Mouse (Mus musculus) lung, postnatal 10 days (tissue): ENCODE measurements at regions not wholly inside any gene's neighbourhood (a gene's known extent, or its start where the extent isn't known, plus 50 kb on each side); places are given as distances from the start of the nearest gene placed in this dataset.

ENCODE experiments used
- DNase-seq: peaks from one replicate; pipeline ENCODE4 v3.0.0; 2021

DNA sequence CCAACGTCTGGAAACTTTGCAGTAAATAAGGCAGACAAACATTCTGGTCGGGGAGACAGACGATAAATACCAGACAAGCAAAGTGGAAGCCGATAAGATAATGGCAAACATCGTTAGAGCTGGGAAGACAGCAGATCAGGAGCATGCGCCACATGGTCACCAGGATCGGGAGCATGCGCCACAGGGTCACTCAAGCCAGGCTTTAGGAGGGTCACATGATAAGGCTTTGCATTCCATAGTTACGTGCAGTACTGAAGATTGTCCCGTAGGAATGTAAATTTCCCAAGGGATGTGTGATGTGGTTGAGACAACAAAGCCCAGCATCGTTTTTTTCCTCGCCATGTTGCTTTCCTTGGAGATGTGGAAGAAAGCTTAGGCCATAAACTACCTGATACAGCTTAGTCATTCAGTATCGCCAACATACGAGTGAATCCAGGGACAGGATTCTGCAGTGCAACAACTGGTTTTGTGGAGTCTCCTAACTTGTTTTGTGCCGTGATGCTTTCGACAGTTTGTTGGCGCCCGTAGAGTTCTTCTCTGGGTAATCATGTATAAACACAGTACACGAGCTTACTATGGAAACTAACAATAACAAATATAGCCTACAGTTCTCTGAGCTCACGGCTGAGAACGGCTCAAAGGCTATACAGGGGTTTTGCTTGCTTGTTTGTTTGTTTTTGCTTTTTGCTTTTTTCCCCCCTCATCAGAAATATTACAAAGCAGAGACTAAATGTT, 133.9 kb downstream of the Ndfip2 start:
- DNase-seq: peak; percentile 32

DNA sequence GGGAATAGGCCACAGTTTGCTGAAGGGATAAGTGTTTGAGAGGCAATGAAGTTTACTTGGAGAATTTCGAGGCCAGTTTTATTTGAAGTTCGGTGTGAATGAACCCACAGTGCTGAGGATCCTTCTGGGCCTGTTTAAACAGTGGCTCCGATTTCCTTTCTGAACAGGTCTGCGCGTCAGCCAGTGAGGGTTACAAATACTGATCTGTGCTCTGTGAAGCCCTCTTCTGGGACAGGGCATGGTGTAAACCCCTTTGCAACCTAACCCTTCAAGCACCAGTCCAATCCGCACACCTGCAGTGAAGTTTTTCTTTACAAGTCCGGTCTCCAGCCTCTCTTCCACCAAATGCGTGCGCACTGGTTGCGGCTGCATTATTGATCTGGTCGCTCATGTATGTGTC, 133.1 kb downstream of the Ndfip2 start:
- DNase-seq: no peak

GRCm38 (mm10) chr14:105385119-105385518, 126.7 kb downstream of the Ndfip2 start:
- no peak for DNase-seq

DNA sequence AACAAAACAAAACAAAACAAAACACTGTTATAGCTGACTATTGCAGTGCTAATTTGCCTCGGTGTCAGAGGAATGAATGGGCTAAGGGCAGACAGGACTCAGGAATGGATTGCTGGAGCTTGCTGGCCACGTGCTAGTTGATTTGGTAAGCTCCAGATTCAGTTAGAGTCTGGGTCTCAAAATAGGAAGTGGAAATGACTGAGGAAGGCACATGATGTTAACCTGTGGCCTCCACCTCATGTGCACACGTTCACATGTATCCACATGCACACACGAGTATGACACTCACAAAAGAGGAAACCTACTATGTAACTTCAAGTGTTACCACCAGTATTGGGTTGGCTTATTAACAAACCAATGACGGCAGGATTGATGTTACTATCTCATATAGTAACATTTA, 125.0 kb downstream of the Ndfip2 start:
- DNase-seq: no peak

DNA sequence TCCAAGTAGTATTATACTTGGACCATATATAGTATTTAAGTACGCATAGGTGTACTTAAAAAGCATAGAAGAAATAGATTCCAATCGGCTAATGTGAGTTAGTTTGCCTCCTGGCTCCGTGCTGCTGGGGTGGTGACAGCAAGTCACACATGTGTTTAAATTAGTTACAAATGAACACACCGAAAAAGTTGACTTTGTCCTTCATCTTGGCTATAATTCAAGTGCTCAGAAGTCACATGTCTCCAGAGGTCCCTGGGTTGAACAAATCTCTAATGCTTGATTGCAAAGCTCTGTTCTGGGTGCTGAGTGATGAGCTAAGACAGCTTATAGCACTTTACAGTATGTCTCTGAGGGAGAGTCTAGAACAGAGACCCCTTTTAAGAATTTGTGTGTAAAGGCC, 121.7 kb downstream of the Ndfip2 start:
- DNase-seq: no peak

DNA sequence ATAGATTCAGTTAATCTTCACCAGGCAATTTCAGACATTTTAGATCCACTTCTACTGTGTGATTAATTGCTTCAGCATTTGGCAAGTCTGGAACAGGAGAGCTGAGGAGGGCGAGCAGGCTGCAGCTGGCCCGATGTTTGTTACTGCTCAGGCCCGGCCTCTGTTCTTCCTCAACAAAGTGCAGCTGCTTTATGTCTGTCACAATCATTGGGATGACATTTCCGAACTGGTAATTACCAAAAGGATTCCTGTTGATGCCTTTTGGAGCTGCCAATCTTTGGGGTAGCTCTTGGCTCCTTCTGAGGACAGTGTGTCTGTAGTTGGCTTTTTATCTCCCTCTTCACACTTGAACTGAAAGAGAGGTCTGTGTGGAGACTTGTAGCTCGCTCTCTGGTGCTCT, 119.4 kb downstream of the Ndfip2 start:
- DNase-seq: peak; percentile 29

DNA sequence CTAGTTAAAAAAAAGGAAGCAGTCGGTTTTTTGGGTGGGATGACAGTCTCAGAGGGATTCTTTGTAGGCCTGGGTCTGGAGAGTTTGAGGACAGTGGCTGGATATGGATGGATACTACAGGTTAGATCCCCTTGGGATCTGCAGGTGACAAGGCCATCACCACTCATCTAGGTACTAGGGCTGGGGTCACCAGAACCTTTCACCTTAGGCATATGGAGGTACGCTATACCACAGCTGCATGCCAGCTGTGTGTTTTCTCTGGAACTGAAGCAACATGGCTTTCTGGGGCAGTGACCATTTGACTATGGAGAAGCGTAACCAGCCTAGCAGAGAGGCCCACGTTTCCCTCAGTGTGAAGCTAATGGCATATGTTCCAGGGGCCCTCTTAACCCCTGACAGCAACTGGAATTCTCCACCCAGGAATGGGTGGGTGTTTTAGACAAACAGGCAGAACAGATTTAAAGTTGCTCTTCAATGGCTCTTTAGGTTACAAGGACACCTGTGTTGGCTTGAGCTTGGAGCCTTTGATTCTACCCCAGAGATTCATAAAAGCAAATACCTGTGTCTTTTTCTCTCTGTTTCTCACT, 118.8 kb downstream of the Ndfip2 start:
- no peak for DNase-seq

- no peak for DNase-seq
Measured at GRCm38 (mm10) chr14:105369637-105370435, 111.5 kb downstream of the Ndfip2 start.

DNA sequence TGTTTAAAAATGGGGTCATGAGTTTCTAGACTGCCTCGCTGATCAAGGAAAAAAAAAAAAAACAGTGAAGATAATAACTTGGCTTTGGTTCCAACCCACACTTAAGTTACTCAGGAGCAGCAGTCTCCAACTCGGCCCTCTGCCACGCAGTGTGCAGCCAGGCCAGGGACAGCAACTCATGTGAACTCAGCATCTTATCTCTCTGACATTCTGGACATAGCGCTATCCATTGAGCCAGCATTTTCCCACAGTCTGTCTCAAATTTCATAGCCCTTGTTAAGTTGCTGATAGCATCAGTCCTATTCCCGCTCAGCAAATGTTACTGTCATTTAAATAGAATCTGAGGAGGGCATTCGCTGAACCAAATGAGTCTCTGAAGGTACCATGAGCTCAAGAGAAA, 102.2 kb downstream of the Ndfip2 start:
- peak; percentile 43 for DNase-seq

- DNase-seq: no peak
Measured at GRCm38 (mm10) chr14:105359829-105360228, 101.5 kb downstream of the Ndfip2 start.
